Mouse (Mus musculus) small intestine, adult 10 weeks (tissue): Measurements from ENCODE around the gene Olfr1320. TPM values are rescaled to one million over a fixed set of nuclear protein-coding genes. Genes with fewer than 3 reads are reported as not detected.

ENCODE experiments used
- polyA plus RNA-seq: library from polyadenylated mRNA; stranded (reverse); fragments of 350-450 nt; fragmentation: Illumina TruSeq; extraction: RNeasy Lipid Tissue Mini Kit (QIAGEN cat#74804); gene quantifications from one replicate; pipeline ENCODE4 v1.2.3, GENCODE M21; 2014; ENCODE audit warnings: low replicate concordance

Olfr1320 gene
- not detected for polyA plus RNA-seq

GRCm38 (mm10) chrX:49672033-49672432 is at the start of gene Olfr1320:
TSS of gene Olfr1320 (plus strand) at chrX:49672333.

Other genes starting within 250 kb of the Olfr1320 start
- not detected for gene Arhgap36, start 208.4 kb upstream of the Olfr1320 start, polyA plus RNA-seq
- gene Olfr1321, start 62.7 kb downstream of the Olfr1320 start, polyA plus RNA-seq = not detected
- gene Igsf1, start 125.4 kb downstream of the Olfr1320 start, polyA plus RNA-seq = not detected
- gene Olfr1322, start 219.2 kb downstream of the Olfr1320 start, polyA plus RNA-seq = not detected